Mouse (Mus musculus): ENCODE data around the gene Mvb12a.

GRCm38 (mm10) chr8:71579009-71579408 is 36.3 kb downstream of the Mvb12a start:
- TF ChIP-seq POLR2A (IDR thresholded peaks at IDR 0.05; ENCODE audit: insufficient read length, low read depth) (no peak), TCF12 (IDR thresholded peaks at IDR 0.05; ENCODE audit: insufficient read depth, poor library complexity, severe bottlenecking) (no peak), POLR2AphosphoS2 (IDR thresholded peaks at IDR 0.05; ENCODE audit: insufficient read length, low read depth) (no peak), E2F4 (IDR thresholded peaks at IDR 0.05; ENCODE audit: insufficient read depth) (no peak), SRF (IDR thresholded peaks at IDR 0.05; ENCODE audit: control insufficient read depth, insufficient read length, low read depth) (no peak)
